Mouse (Mus musculus) MEL (cell line): ENCODE results near the gene St7l. TPM values are rescaled to one million over a fixed set of nuclear protein-coding genes. Genes with fewer than 3 reads are reported as not detected.

ENCODE experiments used
- DNase-seq: peaks from one replicate; pipeline ENCODE4 v3.0.0; 2011; ENCODE audit warnings: low read depth, low spot score
- H3K27ac ChIP-seq: 2 replicates; pipeline ENCODE4 v1.5.1; 2012; ENCODE audit warnings: low read depth, mild to moderate bottlenecking, control low read depth, low read length, moderate library complexity; ENCODE audit not compliant: control insufficient read depth
- H3K27me3 ChIP-seq, 2 experiments: fragments of 150-350 bp in 1 of 2; sonication (generic) in 1 of 2; 2 replicates each; pipeline ENCODE4 v1.6.1; 2012; ENCODE audit warnings: low read length in 2 of 2, mild to moderate bottlenecking in 2 of 2, improper control_type of control experiment in 1 of 2, moderate library complexity in 1 of 2; ENCODE audit not compliant: insufficient read depth in 2 of 2, control insufficient read depth in 1 of 2
- H3K36me3 ChIP-seq, 2 experiments: 2 replicates each; pipeline ENCODE4 v1.6.1; 2012 to 2014; ENCODE audit warnings: low read length in 2 of 2, improper control_type of control experiment in 1 of 2, inconsistent platforms in 1 of 2, mild to moderate bottlenecking in 1 of 2; ENCODE audit not compliant: insufficient read depth in 2 of 2, control insufficient read depth in 1 of 2
- H3K4me1 ChIP-seq, 2 experiments: fragments of 150-350 bp in 1 of 2; sonication (generic) in 1 of 2; 2 replicates each; pipeline ENCODE4 v1.6.1; 2012; ENCODE audit warnings: low read length in 2 of 2, improper control_type of control experiment in 1 of 2, mild to moderate bottlenecking in 1 of 2; ENCODE audit not compliant: insufficient read depth in 2 of 2, control insufficient read depth in 1 of 2
- H3K4me3 ChIP-seq, 2 experiments: fragments of 150-350 bp in 1 of 2; sonication (generic) in 1 of 2; 2 replicates each; pipeline ENCODE4 v1.5.1; 2012; ENCODE audit warnings: low read depth in 2 of 2, low read length in 2 of 2, mild to moderate bottlenecking in 2 of 2, moderate library complexity in 2 of 2, control low read depth in 1 of 2, improper control_type of control experiment in 1 of 2; ENCODE audit not compliant: control insufficient read depth in 1 of 2, insufficient read depth in 1 of 2
- H3K79me2 ChIP-seq: 2 replicates; pipeline ENCODE4 v1.6.1; 2012; ENCODE audit warnings: mild to moderate bottlenecking, low read length, moderate library complexity; ENCODE audit not compliant: control insufficient read depth, poor library complexity, insufficient read depth
- H3K9ac ChIP-seq: 2 replicates; pipeline ENCODE4 v1.6.1; 2012; ENCODE audit warnings: low read depth, mild to moderate bottlenecking, control low read depth, low read length, moderate library complexity; ENCODE audit not compliant: control insufficient read depth, poor library complexity, severe bottlenecking
- H3K9me3 ChIP-seq: fragments of 150-350 bp; sonication (generic); replicated peaks from 2 replicates; pipeline ENCODE4 v1.6.1; 2012; ENCODE audit warnings: mild to moderate bottlenecking, low read length, improper control_type of control experiment, moderate library complexity; ENCODE audit not compliant: insufficient read depth
- BHLHE40 ChIP-seq: IDR thresholded peaks from 2 replicates; pipeline ENCODE4 v1.6.1; 2012; ENCODE audit warnings: low read depth, mild to moderate bottlenecking, inconsistent platforms, low read length, improper control_type of control experiment, borderline replicate concordance
- CHD1 ChIP-seq: IDR thresholded peaks from 2 replicates; pipeline ENCODE4 v1.6.1; 2012; ENCODE audit warnings: low read depth, mild to moderate bottlenecking, inconsistent platforms, low read length, improper control_type of control experiment
- CHD2 ChIP-seq: IDR thresholded peaks from 2 replicates; pipeline ENCODE4 v1.6.1; 2011; ENCODE audit warnings: low read length, improper control_type of control experiment
- CTCF ChIP-seq, 3 experiments: IDR thresholded peaks in 2 of 3; conservative IDR thresholded peaks in 1 of 3; 2 replicates each; pipeline ENCODE4 v1.5.1; 2011 to 2012; ENCODE audit warnings: low read length in 3 of 3, low read depth in 2 of 3, mild to moderate bottlenecking in 2 of 3, improper control_type of control experiment in 1 of 3, inconsistent platforms in 1 of 3, mixed read lengths in 1 of 3, moderate library complexity in 1 of 3; ENCODE audit not compliant: control insufficient read depth in 1 of 3, insufficient read depth in 1 of 3, poor library complexity in 1 of 3, severe bottlenecking in 1 of 3
- ELF1 ChIP-seq: IDR thresholded peaks from 2 replicates; pipeline ENCODE4 v1.6.1; 2014; ENCODE audit warnings: low read depth, mild to moderate bottlenecking, inconsistent platforms, low read length, improper control_type of control experiment, moderate library complexity
- EP300 ChIP-seq, 2 experiments: IDR thresholded peaks; 2 replicates each; pipeline ENCODE4 v1.6.1; 2011; ENCODE audit warnings: improper control_type of control experiment in 2 of 2, low read length in 2 of 2, low read depth in 1 of 2, mild to moderate bottlenecking in 1 of 2
- ETS1 ChIP-seq: IDR thresholded peaks from 2 replicates; pipeline ENCODE4 v1.6.1; 2012; ENCODE audit warnings: low read depth, mild to moderate bottlenecking, inconsistent platforms, low read length, improper control_type of control experiment, moderate library complexity
- GATA1 ChIP-seq: IDR thresholded peaks from 2 replicates; pipeline ENCODE4 v1.6.1; 2011; ENCODE audit warnings: low read depth, low read length, improper control_type of control experiment
- HCFC1 ChIP-seq: IDR thresholded peaks from 2 replicates; pipeline ENCODE4 v1.6.1; 2012; ENCODE audit warnings: low read depth, mild to moderate bottlenecking, inconsistent platforms, low read length, improper control_type of control experiment, moderate library complexity
- JUND ChIP-seq: IDR thresholded peaks from 2 replicates; pipeline ENCODE4 v1.6.1; 2011; ENCODE audit warnings: low read depth, mild to moderate bottlenecking, improper control_type of control experiment, low read length
- KAT2A ChIP-seq: conservative IDR thresholded peaks from 2 replicates; pipeline ENCODE4 v1.6.1; 2012; ENCODE audit warnings: low read depth, low read length, improper control_type of control experiment, inconsistent platforms
- MAFK ChIP-seq: IDR thresholded peaks from 2 replicates; pipeline ENCODE4 v1.6.1; 2011; ENCODE audit warnings: low read depth, mild to moderate bottlenecking, low read length, improper control_type of control experiment, borderline replicate concordance
- MAX ChIP-seq: IDR thresholded peaks from 2 replicates; pipeline ENCODE4 v1.6.1; 2011; ENCODE audit warnings: low read length, improper control_type of control experiment
- MEF2A ChIP-seq: IDR thresholded peaks from 2 replicates; pipeline ENCODE4 v1.6.1; 2014; ENCODE audit warnings: low read depth, mild to moderate bottlenecking, inconsistent platforms, low read length, improper control_type of control experiment; ENCODE audit not compliant: poor library complexity, insufficient replicate concordance, severe bottlenecking; ENCODE audit errors: extremely low read depth
- MXI1 ChIP-seq: IDR thresholded peaks from 2 replicates; pipeline ENCODE4 v1.6.1; 2011; ENCODE audit warnings: mild to moderate bottlenecking, low read depth, low read length, improper control_type of control experiment
- MYC ChIP-seq: IDR thresholded peaks from 2 replicates; pipeline ENCODE4 v1.6.1; 2011; ENCODE audit warnings: low read depth, mild to moderate bottlenecking, low read length, improper control_type of control experiment, moderate library complexity
- NRF1 ChIP-seq: IDR thresholded peaks from 2 replicates; pipeline ENCODE4 v1.6.1; 2014; ENCODE audit warnings: low read depth, mild to moderate bottlenecking, inconsistent platforms, low read length, improper control_type of control experiment, moderate library complexity; ENCODE audit not compliant: poor library complexity, insufficient read depth, severe bottlenecking
- POLR2A ChIP-seq, 2 experiments: IDR thresholded peaks; 2 replicates each; pipeline ENCODE4 v1.6.1; 2011 to 2012; ENCODE audit warnings: low read length in 2 of 2, mild to moderate bottlenecking in 2 of 2, control low read depth in 1 of 2, improper control_type of control experiment in 1 of 2, low read depth in 1 of 2, moderate library complexity in 1 of 2; ENCODE audit not compliant: control insufficient read depth in 1 of 2, insufficient read depth in 1 of 2, poor library complexity in 1 of 2
- POLR2AphosphoS2 ChIP-seq: IDR thresholded peaks from 2 replicates; pipeline ENCODE4 v1.6.1; 2011; ENCODE audit warnings: low read length, improper control_type of control experiment
- RCOR1 ChIP-seq: IDR thresholded peaks from 2 replicates; pipeline ENCODE4 v1.6.1; 2012; ENCODE audit warnings: low read depth, mild to moderate bottlenecking, inconsistent platforms, low read length, improper control_type of control experiment
- SIN3A ChIP-seq: IDR thresholded peaks from 2 replicates; pipeline ENCODE4 v1.6.1; 2012; ENCODE audit warnings: low read length, improper control_type of control experiment, inconsistent platforms
- TAL1 ChIP-seq: IDR thresholded peaks from 2 replicates; pipeline ENCODE4 v1.6.1; 2012; ENCODE audit warnings: mild to moderate bottlenecking, inconsistent platforms, low read length, moderate library complexity, mixed read lengths
- TBP ChIP-seq: IDR thresholded peaks from 2 replicates; pipeline ENCODE4 v1.8.0; 2011; ENCODE audit warnings: low read depth, low read length, improper control_type of control experiment
- TCF12 ChIP-seq: IDR thresholded peaks from 2 replicates; pipeline ENCODE4 v1.6.1; 2014; ENCODE audit warnings: low read depth, mild to moderate bottlenecking, inconsistent platforms, low read length, improper control_type of control experiment, moderate library complexity
- USF1 ChIP-seq: IDR thresholded peaks from 2 replicates; pipeline ENCODE4 v1.6.1; 2014; ENCODE audit warnings: low read depth, mild to moderate bottlenecking, inconsistent platforms, low read length, improper control_type of control experiment, moderate library complexity
- ZC3H11A ChIP-seq: IDR thresholded peaks from 2 replicates; pipeline ENCODE4 v1.6.1; 2012; ENCODE audit warnings: low read depth, mild to moderate bottlenecking, inconsistent platforms, low read length, improper control_type of control experiment
- ZKSCAN1 ChIP-seq: IDR thresholded peaks from 2 replicates; pipeline ENCODE4 v1.6.1; 2012; ENCODE audit warnings: low read depth, mild to moderate bottlenecking, inconsistent platforms, low read length, improper control_type of control experiment, moderate library complexity
- ZMIZ1 ChIP-seq: IDR thresholded peaks from 2 replicates; pipeline ENCODE4 v1.6.1; 2012; ENCODE audit warnings: low read depth, mild to moderate bottlenecking, inconsistent platforms, low read length, improper control_type of control experiment, moderate library complexity
- ZNF384 ChIP-seq: IDR thresholded peaks from 2 replicates; pipeline ENCODE4 v1.6.1; 2012; ENCODE audit warnings: low read depth, mild to moderate bottlenecking, inconsistent platforms, low read length, improper control_type of control experiment
- polyA plus RNA-seq, 2 experiments: library from polyadenylated mRNA; stranded (reverse) in 1 of 2; unstranded in 1 of 2; fragments of >175 nt in 1 of 2; fragments of >200 nt in 1 of 2; gene quantifications; 2 replicates each; pipeline versions ENCODE4 v1.2.1 to v1.2.4; 2012; ENCODE audit warnings: low replicate concordance in 2 of 2, low read depth in 1 of 2; ENCODE audit not compliant: insufficient read length in 2 of 2, insufficient read depth in 1 of 2, missing spikeins in 1 of 2
- total RNA-seq: library from RNA; depleted of rRNA; stranded (reverse); fragments of 300-350 nt; gene quantifications from 2 replicates; pipeline ENCODE4 v1.2.3, GENCODE M21; 2012

The St7l gene
- total and polyA plus RNA-seq, 3 experiments = 8.0 to 8.6 TPM; not detected in 1

GRCm38 (mm10) chr3:104854866-104855265, 8.9 kb upstream of the St7l start:
- no peaks in the 10 kb centered on the region for H3K9me3 ChIP-seq
- peaks cover 21 to 65% of the 10 kb centered on the region in 2 experiments for H3K36me3 ChIP-seq
- H3K4me1 ChIP-seq = peaks cover 22 to 31% of the 10 kb centered on the region in 2 experiments
- peak; percentile 78 for DNase-seq
- no peaks in the 10 kb centered on the region for H3K27me3 ChIP-seq
- peak overlapping the region; percentile 52 for H3K27ac ChIP-seq
- peaks cover 73% of the 10 kb centered on the region for H3K79me2 ChIP-seq
- TF ChIP-seq SIN3A (peak; percentile 92), POLR2AphosphoS2 (no peak), CTCF (IDR thresholded peaks at IDR 0.05 in 2 of 3, conservative IDR thresholded peaks at IDR 0.05 in 1 of 3; ENCODE audit: control insufficient read depth in 1 of 3, insufficient read depth in 1 of 3, low read depth in 2 of 3, low read length in 3 of 3, poor library complexity in 1 of 3, severe bottlenecking in 1 of 3) (no peak), MEF2A (peak; percentile 66; the same call in 1 of the 2 replicates), BHLHE40 (peak; percentile 94), MYC (peak; percentile 54; the same call in 1 of the 2 replicates), TAL1 (peak; percentile 88), KAT2A (no peak), EP300 (IDR thresholded peaks at IDR 0.05; ENCODE audit: low read depth in 1 of 2, low read length in 2 of 2) (peak; percentile 91 to 93), CHD1 (no peak), ZMIZ1 (no peak), ZNF384 (peak; percentile 57), MXI1 (peak; percentile 69), CHD2 (no peak), MAX (no peak), JUND (no peak), TCF12 (peak; percentile 97), MAFK (peak; percentile 32; the same call in 1 of the 2 replicates), GATA1 (peak; percentile 95), POLR2A (IDR thresholded peaks at IDR 0.05; ENCODE audit: control insufficient read depth in 1 of 2, insufficient read depth in 1 of 2, low read depth in 1 of 2, low read length in 2 of 2, poor library complexity in 1 of 2) (no peak), USF1 (no peak), RCOR1 (peak; percentile 48; the same call in 1 of the 2 replicates), HCFC1 (no peak), ZKSCAN1 (no peak), ETS1 (peak; percentile 97), ELF1 (no peak), TBP (no peak), NRF1 (no peak), ZC3H11A (no peak)
- no peak overlapping the region for H3K9ac ChIP-seq
- H3K4me3 ChIP-seq = no peak overlapping the region
